Comparison of ENCODE assay signal across 23 mouse cellular contexts in the genomic region with DNA sequence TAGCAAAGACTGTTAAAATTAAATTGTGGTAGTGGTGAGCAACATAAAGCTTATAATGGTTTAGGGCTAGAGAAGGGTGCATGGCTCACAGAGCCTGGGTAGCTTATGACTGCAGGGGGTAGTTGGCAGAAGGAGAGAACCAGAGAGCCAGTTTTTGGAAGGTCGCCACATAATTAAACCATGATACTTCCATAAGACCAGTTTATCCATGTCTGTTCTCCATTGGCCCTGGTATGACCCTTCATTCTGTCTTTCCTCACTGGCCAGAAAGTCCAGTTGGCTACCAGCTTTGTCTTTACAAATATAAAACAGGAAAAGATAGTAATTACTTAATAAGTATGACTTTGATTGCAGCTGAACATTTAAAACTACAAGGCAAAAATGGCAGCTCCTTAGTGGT.
DNase-seq lines count a peak whose midpoint lies in the region; ATAC-seq and TF ChIP-seq lines count a peak whose summit lies in the region.
"Had no signal": no experiment of that assay in that cellular context is flagged by ENCODE, and none has a peak within 500 bp of the region (broad histone marks: within the 10 kb centered on the region; RNA-seq: fewer than 3 reads in every experiment).

No protein-coding gene starts in this region.

- DNase-seq in cerebellum, postnatal 14 days = peak; percentile 29 to 65
- no peak for DNase-seq in cerebellum, postnatal 36 days
- peak; percentile 23 for DNase-seq in hindbrain, postnatal 0 days (ENCODE audit: low spot score)
- peak; percentile 58 for DNase-seq in MN1 (ENCODE audit: low spot score)
- DNase-seq in Muller cell, postnatal 12 days (ENCODE audit: inconsistent ontology term) = peak; percentile 4
- no peak for DNase-seq in liver
- DNase-seq: adrenal gland, adult 2 months; adrenal gland, postnatal 14 days; cerebellum, adult 11 months; cerebellum, adult 8-10 months; gastrocnemius, postnatal 25 days; heart, postnatal 36 days; kidney, adult 11 months; kidney, adult 8-10 months had no signal

- no peak for ATAC-seq in hindbrain, postnatal 0 days
- ATAC-seq in hindbrain, embryonic 16.5 days = no peak
- ATAC-seq: CD4-positive, CD25-positive, alpha-beta regulatory T cell, adult 4 months; forebrain, embryonic 15.5 days; intestine, embryonic 15.5 days had no signal

- no peak overlapping the region for H3K27ac ChIP-seq in hindbrain, postnatal 0 days
- no peak overlapping the region for H3K27ac ChIP-seq in hindbrain, embryonic 16.5 days (ENCODE audit: low read depth, low read length)
- H3K27ac ChIP-seq: embryonic facial prominence, embryonic 13.5 days; forebrain, embryonic 12.5 days; forebrain, embryonic 15.5 days; hindbrain, embryonic 14.5 days; intestine, embryonic 15.5 days had no signal

- no peak overlapping the region for H3K4me2 ChIP-seq in hindbrain, postnatal 0 days (ENCODE audit: low read depth, low read length)
- no peak overlapping the region for H3K4me2 ChIP-seq in hindbrain, embryonic 16.5 days (ENCODE audit: low read length)
- H3K4me2 ChIP-seq: embryonic facial prominence, embryonic 13.5 days; forebrain, embryonic 12.5 days; forebrain, embryonic 15.5 days; heart, embryonic 11.5 days; hindbrain, embryonic 14.5 days; intestine, embryonic 15.5 days had no signal

- no peaks in the 10 kb centered on the region for H3K4me1 ChIP-seq in hindbrain, postnatal 0 days (ENCODE audit: insufficient read depth, low read length)
- H3K4me1 ChIP-seq in hindbrain, embryonic 16.5 days (ENCODE audit: control insufficient read depth, insufficient read depth, low read depth, low read length) = no peaks in the 10 kb centered on the region
- H3K4me1 ChIP-seq: embryonic facial prominence, embryonic 13.5 days; forebrain, embryonic 12.5 days; forebrain, embryonic 15.5 days; intestine, embryonic 15.5 days had no signal

- no peak overlapping the region for H3K4me3 ChIP-seq in hindbrain, postnatal 0 days (ENCODE audit: low read length)
- no peak overlapping the region for H3K4me3 ChIP-seq in hindbrain, embryonic 16.5 days (ENCODE audit: low read length)
- H3K4me3 ChIP-seq: embryonic facial prominence, embryonic 13.5 days; erythroblast, embryonic 14.5 days; forebrain, embryonic 12.5 days; forebrain, embryonic 15.5 days; intestine, embryonic 15.5 days had no signal

- no peak for TF ChIP-seq CTCF in hindbrain, postnatal 0 days (IDR thresholded peaks at IDR 0.05; ENCODE audit: low read depth)

- no peak overlapping the region for H3K9ac ChIP-seq in hindbrain, postnatal 0 days (replicated peaks; ENCODE audit: low read length)
- no peak overlapping the region for H3K9ac ChIP-seq in hindbrain, embryonic 16.5 days (ENCODE audit: low read depth, low read length)
- H3K9ac ChIP-seq: embryonic facial prominence, embryonic 13.5 days; forebrain, embryonic 12.5 days; forebrain, embryonic 15.5 days; hindbrain, embryonic 14.5 days; intestine, embryonic 15.5 days had no signal

- no peaks in the 10 kb centered on the region for H3K27me3 ChIP-seq in hindbrain, postnatal 0 days (ENCODE audit: insufficient read depth, low read length)
- no peaks in the 10 kb centered on the region for H3K27me3 ChIP-seq in hindbrain, embryonic 16.5 days (replicated peaks; ENCODE audit: control insufficient read depth, insufficient read depth, low read length)
- H3K27me3 ChIP-seq: embryonic facial prominence, embryonic 13.5 days; forebrain, embryonic 12.5 days; forebrain, embryonic 15.5 days; intestine, embryonic 15.5 days had no signal

- 59% methylated on average over 1 of the region's 1 CpGs for WGBS in hindbrain, postnatal 0 days
- WGBS in hindbrain, embryonic 16.5 days = 89% methylated on average over 1 of the region's 1 CpGs

- H3K9me3 ChIP-seq in hindbrain, postnatal 0 days (ENCODE audit: low read length) = no peaks in the 10 kb centered on the region
- no peaks in the 10 kb centered on the region for H3K9me3 ChIP-seq in hindbrain, embryonic 16.5 days (ENCODE audit: control insufficient read depth, low read length)
- H3K9me3 ChIP-seq: embryonic facial prominence, embryonic 13.5 days; forebrain, embryonic 12.5 days; forebrain, embryonic 15.5 days; intestine, embryonic 15.5 days had no signal

- H3K36me3 ChIP-seq in hindbrain, postnatal 0 days (ENCODE audit: insufficient read depth, low read length) = no peaks in the 10 kb centered on the region
- no peaks in the 10 kb centered on the region for H3K36me3 ChIP-seq in hindbrain, embryonic 16.5 days (ENCODE audit: control insufficient read depth, insufficient read depth, low read length)
- H3K36me3 ChIP-seq: embryonic facial prominence, embryonic 13.5 days; forebrain, embryonic 12.5 days; forebrain, embryonic 15.5 days; intestine, embryonic 15.5 days had no signal

Comparison
In these comparisons a context has a peak if more than half of its experiments do, and no peak if none do; other contexts are left out.
1. DNase-seq: peak in cerebellum, postnatal 14 days (2 of 2), hindbrain, postnatal 0 days (single experiment), MN1 (single experiment) and Muller cell, postnatal 12 days (single experiment); none in cerebellum, postnatal 36 days (0 of 2) and liver (single experiment).